Mouse (Mus musculus): ENCODE measurements at regions not wholly inside any gene's neighbourhood (a gene's known extent, or its start where the extent isn't known, plus 50 kb on each side); places are given as distances from the start of the nearest gene placed in this dataset.
"Not testable (repeated sequence)": the region's sequence is repeated elsewhere in the genome, so short reads cannot be mapped to it uniquely, and the experiment has no call there.

- DNase-seq (ENCODE audit: low read depth, low spot score), result no peak
Measured at GRCm38 (mm10) chr15:24419186-24419585, 994.4 kb downstream of the Basp1 start.

- no peak for DNase-seq (ENCODE audit: low read depth, low spot score)
Measured at GRCm38 (mm10) chr15:24407691-24408090, 1005.9 kb downstream of the Basp1 start.

- DNase-seq (ENCODE audit: low read depth, low spot score), result no peak
Measured at GRCm38 (mm10) chr15:24405305-24405704, 1008.3 kb downstream of the Basp1 start.

- no peak for DNase-seq (ENCODE audit: low read depth, low spot score)
Measured at GRCm38 (mm10) chr15:24400088-24400487, 1013.5 kb downstream of the Basp1 start.

- no peak for DNase-seq (ENCODE audit: low read depth, low spot score)
Measured at GRCm38 (mm10) chr15:24358398-24358797, 1055.2 kb downstream of the Basp1 start.

- no peak for DNase-seq (ENCODE audit: low read depth, low spot score)
Measured at GRCm38 (mm10) chr15:24348975-24349560, 1064.5 kb downstream of the Basp1 start.

- not testable (repeated sequence) for DNase-seq (ENCODE audit: low read depth, low spot score)
Measured at GRCm38 (mm10) chr15:24335876-24336275, 1077.7 kb downstream of the Basp1 start.

GRCm38 (mm10) chr15:24303123-24303522, 1110.4 kb downstream of the Basp1 start:
- DNase-seq (ENCODE audit: low read depth, low spot score), result not testable (repeated sequence)

- DNase-seq (ENCODE audit: low read depth, low spot score), result no peak
Measured at GRCm38 (mm10) chr15:24297236-24297635, 1116.3 kb downstream of the Basp1 start.

GRCm38 (mm10) chr15:24296798-24297197, 1116.8 kb downstream of the Basp1 start:
- no peak for DNase-seq (ENCODE audit: low read depth, low spot score)

- no peak for DNase-seq (ENCODE audit: low read depth, low spot score)
Measured at GRCm38 (mm10) chr15:24275100-24275499, 1138.5 kb downstream of the Basp1 start.

- no peak for DNase-seq (ENCODE audit: low read depth, low spot score)
Measured at GRCm38 (mm10) chr15:24267360-24267759, 1146.2 kb downstream of the Basp1 start.
